Mouse (Mus musculus): Measurements from ENCODE around the gene Auh.

Gene Auh

DNA sequence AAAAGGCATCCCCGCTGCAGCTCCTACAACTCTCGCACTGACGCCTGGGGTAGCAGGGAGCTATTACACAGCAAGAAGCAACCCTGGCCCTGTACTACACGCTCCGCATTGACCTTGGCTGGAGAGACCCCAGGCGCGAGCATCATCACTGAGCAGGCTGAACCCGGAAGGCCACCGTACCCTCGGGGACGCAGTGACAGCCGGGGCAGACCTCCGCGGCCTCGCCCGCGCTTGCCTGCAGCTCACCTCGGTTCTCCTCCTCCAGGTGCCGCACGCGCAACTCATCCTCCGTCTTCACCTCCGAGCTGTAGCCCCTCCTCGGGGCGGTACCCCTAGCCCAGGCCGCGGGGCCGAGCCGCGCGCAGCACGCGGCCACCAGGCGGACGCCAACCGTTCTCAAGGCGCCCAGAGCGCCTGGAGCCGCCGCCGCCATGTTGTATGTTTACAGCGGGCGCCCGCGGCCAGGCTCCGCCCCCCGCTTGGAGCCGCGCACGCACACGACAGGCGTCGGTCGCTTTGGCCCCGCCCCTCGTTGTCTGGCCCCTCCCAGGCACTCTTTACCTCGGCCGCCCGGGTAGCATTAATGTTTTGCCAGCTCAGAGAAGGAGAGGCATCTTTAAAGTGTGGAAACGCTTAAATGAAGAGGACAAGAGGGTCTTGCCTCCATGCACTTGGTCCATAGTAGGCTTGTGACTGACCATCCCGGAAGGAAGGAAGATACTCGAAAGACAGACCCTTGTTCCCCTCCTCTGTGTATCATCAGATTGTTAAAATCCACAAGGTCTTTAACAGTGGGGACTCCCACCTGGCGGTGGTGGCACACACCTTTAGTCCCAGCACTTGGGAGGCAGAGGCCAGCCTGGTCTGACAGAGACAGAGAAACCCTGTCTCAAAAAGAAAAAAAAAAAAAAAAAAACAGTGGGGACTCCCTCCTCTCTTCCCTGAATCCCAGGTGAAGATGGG, at the start of gene Auh:
Auh (minus strand) TSS at position 473 of the 963 bp plus-strand sequence.
- POLR2A ChIA-PET: interaction anchor here in 3 of 4 experiments (0.5 to 2.9 kb wide), 17 partner anchors 10 to 623 kb away, joined by 3 to 16 read pairs (median 4); no protein-coding TSS in a partner anchor
- CTCF ChIA-PET: interaction anchor here in 3 of 4 experiments (0.5 to 1.3 kb wide), 9 partner anchors 21 to 497 kb away, joined by 3 to 4 read pairs (median 3); no protein-coding TSS in a partner anchor

DNA sequence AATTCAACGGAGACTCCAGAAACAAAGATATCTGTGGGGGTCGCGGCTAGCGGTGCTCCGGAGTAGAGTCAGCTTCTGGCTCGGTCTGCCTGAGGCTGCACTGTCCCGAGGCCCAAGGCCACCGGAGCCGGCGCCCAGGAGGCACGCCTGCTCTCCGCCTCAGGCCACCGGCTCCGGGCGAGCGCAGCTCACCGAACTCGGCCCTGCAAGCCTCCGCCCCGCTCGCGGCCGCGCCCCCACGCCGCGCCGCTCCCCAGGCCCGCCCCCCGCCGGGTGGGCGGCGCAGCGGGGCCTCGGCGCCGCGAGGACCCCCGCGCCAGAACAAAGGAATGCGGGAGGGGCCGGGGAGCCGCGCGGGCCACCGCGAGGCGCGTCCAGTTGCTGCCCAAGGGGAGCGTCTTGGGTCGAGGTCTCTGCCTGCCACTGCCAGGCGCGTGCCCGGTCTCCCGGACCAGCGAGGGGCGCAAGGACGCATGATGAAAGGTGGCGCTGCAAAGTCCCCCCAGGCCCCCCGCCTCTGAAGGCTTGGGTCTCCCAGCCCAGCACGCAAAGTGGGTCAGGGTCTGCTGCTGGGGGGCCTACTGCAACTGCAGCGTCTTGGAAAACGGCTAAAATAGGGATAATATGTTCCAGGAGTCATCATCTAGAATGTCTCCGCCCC, 49.0 kb upstream of the Auh start:
- CTCF ChIA-PET: interaction anchor here in 2 of 4 experiments (0.8 to 1.1 kb wide), 2 partner anchors 145 to 320 kb away, joined by 3 to 4 read pairs; no protein-coding TSS in a partner anchor
- POLR2A ChIA-PET: interaction anchor here in 2 of 4 experiments (0.6 to 1.2 kb wide), 3 partner anchors 10 to 14 kb away, joined by 3 to 4 read pairs (median 3); no protein-coding TSS in a partner anchor

DNA sequence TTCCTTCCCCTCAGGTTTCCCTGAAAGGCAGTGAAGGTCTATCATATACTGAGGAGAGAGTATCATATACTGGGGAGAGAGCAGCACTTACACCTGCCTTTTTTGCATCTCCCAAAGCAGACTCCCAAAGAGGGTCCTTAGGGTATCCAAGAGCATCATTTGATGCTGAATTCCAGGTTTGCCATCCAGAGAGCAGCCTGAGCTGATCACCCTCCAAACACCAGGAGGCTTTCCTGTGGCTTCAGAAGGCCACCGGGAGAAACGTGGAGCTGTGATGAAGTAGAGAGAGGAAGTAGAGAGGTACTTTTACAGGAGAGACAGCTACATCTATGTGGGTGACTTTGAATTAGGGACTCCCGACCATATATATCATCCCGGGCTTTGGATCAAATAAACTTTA, 48.3 kb upstream of the Auh start:
- ChIA-PET CTCF (interaction anchor here in 3 of 4 experiments (0.6 to 1.1 kb wide), 4 partner anchors 44 to 1339 kb away, joined by 3 to 26 read pairs (median 4); no protein-coding TSS in a partner anchor), POLR2A (interaction anchor here in 3 of 4 experiments (0.6 to 1.2 kb wide), 5 partner anchors 9 to 405 kb away, joined by 3 to 4 read pairs (median 3); no protein-coding TSS in a partner anchor)

DNA sequence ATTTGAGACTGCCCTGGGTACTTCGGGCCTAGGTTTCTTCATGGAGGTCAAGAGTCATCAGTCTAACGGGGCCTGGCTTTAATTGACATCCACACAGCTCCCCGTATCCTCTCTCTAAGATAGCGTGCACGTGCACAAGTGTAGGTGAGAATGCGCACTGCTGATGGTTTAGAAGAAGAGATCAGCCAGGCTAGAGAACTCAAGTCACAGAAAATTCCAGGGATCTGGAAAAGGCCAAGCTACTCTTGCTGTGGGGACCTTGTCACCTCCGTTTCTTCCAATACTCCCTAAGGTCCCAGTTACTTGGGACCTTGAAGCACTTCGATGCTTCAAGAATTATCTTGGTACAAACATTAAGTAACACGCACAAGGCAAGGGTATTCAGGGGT, 47.7 kb upstream of the Auh start:
- ChIA-PET POLR2A (interaction anchor here (0.6 to 1.2 kb wide), 6 partner anchors 9 to 405 kb away, joined by 3 read pairs; no protein-coding TSS in a partner anchor), CTCF (interaction anchor here in 3 of 4 experiments (0.6 to 1.1 kb wide), 3 partner anchors 44 to 1338 kb away, joined by 3 to 26 read pairs (median 5); no protein-coding TSS in a partner anchor)

DNA sequence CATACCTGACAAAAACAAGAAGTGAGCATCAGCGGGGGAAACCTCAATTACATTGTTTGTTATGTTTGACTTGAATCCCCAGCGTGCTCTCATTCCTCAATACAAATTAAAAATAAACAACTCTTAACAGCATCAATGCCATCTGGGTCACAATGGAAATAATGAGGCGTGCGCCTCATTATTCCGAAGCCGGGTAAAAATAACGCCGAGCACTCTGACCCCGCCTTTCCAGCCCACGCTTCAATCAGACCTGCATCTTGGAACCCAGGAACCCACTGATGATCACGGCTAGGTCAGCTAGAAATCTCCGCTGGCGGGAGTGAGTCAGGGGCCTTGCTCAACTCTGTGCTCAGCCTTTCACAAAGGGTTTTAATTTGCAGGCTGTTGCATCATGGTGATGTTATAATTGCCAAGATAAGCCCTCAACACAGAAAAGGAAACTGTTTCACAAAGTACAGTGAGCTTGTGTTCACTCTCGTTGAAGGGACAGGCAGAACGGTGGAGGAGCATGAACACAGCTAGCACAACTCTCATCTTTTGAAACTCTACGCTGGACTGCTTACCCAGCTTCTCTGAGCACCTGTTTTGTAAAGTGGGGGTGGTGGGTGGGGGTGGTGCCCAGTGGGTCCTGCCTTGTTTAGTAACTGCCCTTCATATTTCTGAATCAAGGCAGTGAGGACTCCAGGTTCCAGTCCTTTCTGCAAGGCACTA, 47.2 kb upstream of the Auh start:
- ChIA-PET POLR2A (interaction anchor here in 2 of 4 experiments (0.6 to 1.2 kb wide), 3 partner anchors 9 to 274 kb away, joined by 3 read pairs; no protein-coding TSS in a partner anchor), CTCF (interaction anchor here in 1 of 4 experiments (0.6 kb wide), 1 partner anchor 265 kb away, joined by 7 read pairs; no protein-coding TSS in a partner anchor)

DNA sequence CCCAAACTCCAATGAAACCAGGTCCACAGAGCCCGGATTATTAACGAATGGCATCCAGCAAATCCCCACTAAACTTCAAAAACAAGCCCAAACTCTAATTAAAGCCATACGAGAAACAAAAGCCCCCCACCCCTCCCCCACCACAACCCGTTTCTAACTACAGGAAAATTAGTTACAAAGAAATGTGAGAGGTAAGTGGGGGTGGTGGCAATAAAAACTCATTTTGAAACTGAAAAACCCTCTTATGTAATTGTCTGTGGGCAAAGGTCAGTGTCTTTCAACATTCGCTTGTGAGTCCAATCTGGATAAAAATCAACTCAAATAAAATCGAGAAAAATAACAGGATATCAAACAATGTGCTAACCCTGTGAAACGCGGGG, 46.6 kb upstream of the Auh start:
- ChIA-PET CTCF (no interaction called here), POLR2A (interaction anchor here in 1 of 4 experiments (1.2 kb wide), 1 partner anchor 8 kb away, joined by 3 read pairs; no protein-coding TSS in a partner anchor)

DNA sequence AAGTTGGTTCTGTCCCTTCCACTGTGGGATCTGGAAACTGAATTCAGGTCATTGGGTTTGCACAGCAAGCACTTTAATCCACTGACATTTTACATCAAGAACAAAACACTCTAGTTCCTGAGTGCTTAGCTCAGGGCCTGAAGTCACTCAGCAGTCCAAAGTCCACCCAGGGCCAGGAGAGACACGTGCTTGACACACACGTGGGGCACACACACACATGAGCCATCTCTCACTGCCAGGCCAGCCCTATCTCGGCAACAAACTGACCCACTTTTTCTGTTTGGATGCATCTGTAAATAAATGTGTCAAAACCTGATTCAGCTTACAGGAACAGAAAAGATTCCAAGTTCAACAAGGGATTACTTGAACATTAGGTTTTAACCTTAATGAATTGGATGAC, 45.2 kb upstream of the Auh start:
- POLR2A ChIA-PET: interaction anchor here in 3 of 4 experiments (0.6 to 1.2 kb wide), 6 partner anchors 11 to 291 kb away, joined by 3 to 7 read pairs (median 3); no protein-coding TSS in a partner anchor
- CTCF ChIA-PET: interaction anchor here in 2 of 4 experiments (0.6 to 0.7 kb wide), 3 partner anchors 52 to 452 kb away, joined by 3 to 4 read pairs (median 4); no protein-coding TSS in a partner anchor

DNA sequence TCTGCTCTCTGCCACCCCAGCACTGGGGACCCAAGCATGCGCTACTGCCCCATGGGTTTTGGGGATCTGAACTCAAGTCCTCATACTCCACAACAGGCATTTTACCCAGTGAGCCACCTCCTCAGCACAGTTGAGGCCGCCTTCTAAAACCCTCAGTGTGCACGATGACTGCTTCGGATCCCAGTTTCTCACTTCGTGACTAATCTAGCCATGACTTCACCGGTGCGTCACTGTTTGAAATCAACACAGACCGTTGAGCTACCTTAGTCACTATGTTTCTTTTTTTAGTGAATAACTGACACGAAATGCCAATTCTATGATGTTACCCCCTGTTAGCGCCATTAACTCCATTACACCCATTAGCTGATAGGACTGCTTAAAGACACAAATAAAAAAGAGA, 43.9 kb upstream of the Auh start:
- ChIA-PET POLR2A (interaction anchor here in 3 of 4 experiments (0.6 to 1.6 kb wide), 5 partner anchors 9 to 105 kb away, joined by 3 to 8 read pairs (median 3); no protein-coding TSS in a partner anchor), CTCF (interaction anchor here in 1 of 4 experiments (0.6 kb wide), 1 partner anchor 453 kb away, joined by 3 read pairs; no protein-coding TSS in a partner anchor)

DNA sequence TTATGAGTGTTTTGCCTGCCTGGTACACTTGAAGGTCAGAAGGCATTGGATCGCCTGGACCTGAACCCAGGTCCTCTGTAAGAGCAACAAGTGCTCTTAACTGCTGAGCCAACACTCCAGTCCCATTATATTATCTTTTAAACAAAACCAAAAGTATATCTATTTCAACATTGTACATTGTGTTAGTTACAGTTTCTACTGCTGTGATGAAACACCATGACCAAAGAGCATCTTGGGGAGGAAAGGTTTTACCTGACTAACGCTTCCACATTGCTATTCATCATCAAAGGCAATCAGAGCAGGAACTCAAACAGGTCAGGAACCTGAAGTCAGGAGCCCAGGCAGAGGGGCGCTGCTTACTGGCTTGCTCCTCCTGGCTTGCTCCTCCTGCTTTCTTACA, 43.1 kb upstream of the Auh start:
- ChIA-PET CTCF (no interaction called here), POLR2A (interaction anchor here in 2 of 4 experiments (1.1 to 1.6 kb wide), 2 partner anchors 10 to 104 kb away, joined by 3 read pairs; no protein-coding TSS in a partner anchor)

DNA sequence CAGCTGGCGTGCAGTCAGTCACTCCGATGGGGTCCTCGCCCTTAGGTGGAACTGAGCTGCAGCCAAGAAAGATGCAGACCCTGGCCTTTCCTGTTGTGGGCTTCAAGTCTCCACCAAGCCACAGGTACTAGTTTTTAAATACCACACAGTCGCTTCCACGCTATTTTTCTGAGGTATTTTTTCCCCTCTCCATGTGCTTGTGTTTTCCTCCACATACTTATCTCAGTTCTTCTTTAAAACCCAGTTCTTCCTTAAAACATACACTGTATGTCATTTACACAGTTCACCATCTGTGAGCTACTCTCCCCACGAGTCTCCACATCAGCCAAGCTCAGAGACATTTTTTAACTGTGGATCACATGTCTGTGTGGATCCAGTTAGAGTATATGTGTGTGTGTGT, 41.4 kb upstream of the Auh start:
- POLR2A ChIA-PET: interaction anchor here in 2 of 4 experiments (0.6 to 1.2 kb wide), 3 partner anchors 11 to 42 kb away, joined by 3 to 4 read pairs (median 3); partner anchors contain the start of gene Auh (in 1 of the 2)

DNA sequence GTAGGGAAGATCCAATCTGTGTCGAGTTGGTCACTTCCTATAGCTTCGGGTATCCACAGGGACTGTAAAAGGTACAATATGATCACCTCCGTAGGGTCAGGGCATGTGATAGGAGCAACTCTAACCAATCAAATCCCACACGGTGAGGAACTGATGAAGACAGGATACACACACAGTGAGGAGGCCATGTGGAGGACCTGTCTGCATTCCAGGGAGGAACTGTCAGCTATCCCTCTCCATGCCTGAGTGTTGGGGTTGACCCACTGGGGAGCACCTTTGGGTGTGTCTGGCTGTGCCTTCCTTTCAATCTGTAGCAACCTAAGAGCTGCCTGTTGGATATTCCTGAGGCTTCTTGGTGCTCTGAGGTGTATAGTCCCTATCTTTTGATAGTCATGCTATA, 33.4 kb upstream of the Auh start:
- ChIA-PET CTCF (no interaction called here), POLR2A (interaction anchor here in 3 of 4 experiments (0.8 to 1.3 kb wide), 3 partner anchors 10 to 1563 kb away, joined by 3 to 6 read pairs (median 3); no protein-coding TSS in a partner anchor)

More for the DNA sequence above, 41.4 kb upstream of the Auh start:
- CTCF ChIA-PET: interaction anchor here in 1 of 4 experiments (0.6 kb wide), 2 partner anchors 12 to 406 kb away, joined by 3 to 4 read pairs; partner anchors contain the start of gene Sptlc1

DNA sequence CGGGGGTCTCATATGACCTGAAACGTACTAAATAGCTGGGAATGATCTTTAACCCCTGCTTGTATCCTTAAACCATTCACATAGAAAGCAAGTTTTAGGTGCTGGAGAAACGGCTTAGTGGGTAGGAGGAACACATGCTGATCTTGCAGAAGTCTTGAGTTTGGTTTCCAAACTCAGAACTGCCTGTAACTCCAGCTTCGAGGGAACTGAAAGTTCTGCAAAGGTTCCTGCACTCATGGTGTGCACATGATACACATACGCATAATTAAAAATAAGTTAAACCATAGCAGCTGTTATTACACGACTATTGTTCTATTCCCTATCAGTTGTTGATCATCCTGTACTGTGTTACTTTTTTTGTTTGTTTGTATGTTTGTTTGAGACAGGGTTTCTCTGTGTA, 32.9 kb upstream of the Auh start:
- POLR2A ChIA-PET: interaction anchor here in 1 of 4 experiments (1.2 to 1.3 kb wide), 2 partner anchors 9 to 289 kb away, joined by 3 read pairs; no protein-coding TSS in a partner anchor
- CTCF ChIA-PET: no interaction called here

DNA sequence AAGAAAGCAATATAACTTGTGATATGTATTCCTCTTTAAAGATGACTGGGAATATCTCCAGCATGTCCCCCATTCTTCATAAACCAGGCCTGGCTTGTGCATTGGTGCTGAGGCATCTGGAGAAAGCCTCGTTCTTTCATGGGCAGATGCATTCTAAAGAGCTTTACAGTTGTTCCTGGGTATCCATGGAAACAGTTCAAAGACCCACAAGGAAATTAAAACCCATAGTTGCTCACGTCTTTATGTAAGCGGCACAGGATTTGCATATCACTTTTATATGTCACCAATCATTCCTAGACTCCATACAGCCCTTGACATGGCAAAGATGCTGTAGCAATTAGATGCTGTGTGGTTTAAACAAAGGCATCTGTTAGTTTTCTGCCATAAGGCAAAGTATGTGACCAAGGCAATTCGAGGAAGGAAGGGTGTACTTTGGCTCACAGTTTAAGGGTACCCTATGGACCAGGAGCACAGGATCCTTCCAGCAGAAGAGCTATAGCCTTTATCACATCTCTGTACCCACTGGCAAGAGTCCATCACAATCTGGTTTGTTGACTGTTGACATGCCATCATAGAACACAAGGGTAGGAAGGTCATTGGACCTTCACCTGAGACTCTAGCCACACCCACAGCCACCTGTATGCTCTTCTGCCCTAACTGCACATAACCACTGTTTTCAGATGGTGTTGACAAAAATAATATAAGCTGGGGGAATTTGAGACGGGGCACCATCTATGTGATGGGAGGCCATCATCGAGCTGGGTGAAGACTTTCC, 24.5 kb upstream of the Auh start:
- ChIA-PET POLR2A (interaction anchor here in 1 of 4 experiments (0.6 to 1.3 kb wide), 3 partner anchors 9 to 106 kb away, joined by 3 to 4 read pairs (median 4); no protein-coding TSS in a partner anchor), CTCF (interaction anchor here in 2 of 4 experiments (0.6 to 0.7 kb wide), 2 partner anchors 356 to 493 kb away, joined by 3 read pairs; no protein-coding TSS in a partner anchor)

DNA sequence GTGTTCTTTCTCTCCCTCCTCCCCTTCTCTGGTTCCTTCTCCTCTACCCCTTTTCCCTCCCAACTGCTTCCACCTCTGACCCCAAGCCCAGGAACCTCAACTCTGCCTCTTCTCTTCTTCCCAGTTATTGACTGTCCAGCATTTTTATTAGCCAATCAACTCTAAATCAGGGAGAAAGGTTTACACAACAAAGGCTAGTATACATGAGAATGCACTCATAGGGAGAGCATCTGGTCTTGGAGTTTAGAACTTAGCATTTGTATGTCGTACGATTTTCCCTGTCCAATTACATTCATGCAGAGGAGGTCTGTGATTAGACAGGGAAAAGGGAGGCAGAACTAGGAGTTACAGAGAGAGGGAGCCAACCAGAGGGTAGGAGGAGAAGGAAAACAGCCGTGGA, 19.7 kb upstream of the Auh start:
- ChIA-PET CTCF (interaction anchor here in 1 of 4 experiments (0.7 kb wide), 1 partner anchor 947 kb away, joined by 12 read pairs; no protein-coding TSS in a partner anchor), POLR2A (interaction anchor here in 1 of 4 experiments (0.7 kb wide), 1 partner anchor 114 kb away, joined by 6 read pairs; no protein-coding TSS in a partner anchor)

DNA sequence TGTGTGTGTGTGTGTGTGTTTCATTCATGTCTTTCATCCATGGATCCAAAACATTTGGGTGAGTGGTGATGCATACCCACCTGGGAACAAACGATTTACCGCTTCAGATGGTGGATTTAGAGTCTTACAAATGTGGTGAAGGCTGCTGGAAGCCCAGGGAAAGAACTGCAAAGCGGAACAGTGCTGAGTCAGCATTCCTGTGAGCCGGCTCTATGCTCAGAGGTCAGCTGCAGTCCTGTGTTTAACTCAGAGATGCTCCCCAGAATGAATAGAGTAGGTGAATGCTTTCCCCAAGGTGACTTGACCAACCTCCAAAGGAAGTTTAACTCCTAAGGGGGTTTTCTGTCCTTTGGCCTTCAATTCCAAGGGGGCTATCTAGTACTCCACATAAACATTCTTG, 18.1 kb upstream of the Auh start:
- CTCF ChIA-PET: interaction anchor here in 1 of 4 experiments (1.2 kb wide), 1 partner anchor 236 kb away, joined by 3 read pairs; no protein-coding TSS in a partner anchor
- POLR2A ChIA-PET: interaction anchor here in 2 of 4 experiments (0.6 to 2.4 kb wide), 5 partner anchors 14 to 129 kb away, joined by 3 to 8 read pairs (median 4); partner anchors contain the start of gene Nfil3 (in 1 of the 2)

DNA sequence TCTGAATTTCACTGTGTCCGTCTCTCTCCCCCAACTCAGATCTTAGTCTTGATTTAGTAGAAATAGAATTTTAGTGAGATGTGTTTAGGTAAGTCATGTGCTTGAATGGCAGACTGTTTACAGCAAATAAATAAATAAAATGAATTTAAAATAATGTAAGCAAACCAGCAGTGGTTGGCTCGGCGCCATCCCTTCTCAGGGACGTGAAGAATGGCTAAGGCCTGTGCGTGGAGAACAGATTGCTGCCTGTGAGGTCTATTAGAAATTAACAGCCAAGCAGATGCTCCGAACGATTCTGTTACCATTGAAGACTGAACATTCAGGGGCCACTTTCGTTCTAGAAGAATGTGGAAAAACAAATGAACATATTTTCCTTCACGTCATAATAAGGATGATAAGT, 16.3 kb upstream of the Auh start:
- POLR2A ChIA-PET: interaction anchor here in 1 of 4 experiments (1.3 kb wide), 1 partner anchor 9 kb away, joined by 5 read pairs; no protein-coding TSS in a partner anchor
- CTCF ChIA-PET: no interaction called here
